Mouse (Mus musculus): ENCODE data around the gene Zfp513.

GRCm38 (mm10) chr5:31201042-31201741 is 911 bp downstream of the Zfp513 start:
- TF ChIP-seq POLR2A (IDR thresholded peaks at IDR 0.05; ENCODE audit: low read depth, low read length) (no peak), CTCF (IDR thresholded peaks at IDR 0.05; ENCODE audit: extremely low read depth, insufficient read length, insufficient replicate concordance, low read depth, low read length) (no peak)
